Mouse (Mus musculus) cerebellum, adult 18-20 months (tissue): ENCODE measurements around the gene Plaur.

ENCODE experiments used
- DNase-seq, 2 experiments: peaks; one replicate each; pipeline ENCODE4 v3.0.0; 2021

The Plaur gene

GRCm38 (mm10) chr7:24462388-24463319 is at the start of gene Plaur:
TSS of gene Plaur (plus strand) at chr7:24462484.
- no peak for DNase-seq

- DNase-seq, result no peak
Observed at GRCm38 (mm10) chr7:24413630-24414029, 48.7 kb upstream of the Plaur start.

- DNase-seq, result no peak
Observed at GRCm38 (mm10) chr7:24415261-24415660, 47.0 kb upstream of the Plaur start.

- no peak for DNase-seq
Observed at GRCm38 (mm10) chr7:24419579-24419978, 42.7 kb upstream of the Plaur start.

- DNase-seq, result no peak
Observed at GRCm38 (mm10) chr7:24421648-24422047, 40.6 kb upstream of the Plaur start.

- peak; percentile 51 to 57 for DNase-seq
Observed at GRCm38 (mm10) chr7:24422251-24422650, 40.0 kb upstream of the Plaur start.

GRCm38 (mm10) chr7:24423107-24423763 is 39.0 kb upstream of the Plaur start:
- DNase-seq, result no peak

- DNase-seq, result peak; percentile 80 to 85
Observed at GRCm38 (mm10) chr7:24423956-24424732, 38.1 kb upstream of the Plaur start.

- no peak for DNase-seq
Observed at GRCm38 (mm10) chr7:24425919-24426318, 36.4 kb upstream of the Plaur start.

GRCm38 (mm10) chr7:24427168-24427567 is 35.1 kb upstream of the Plaur start:
- no peak for DNase-seq

- no peak for DNase-seq
Observed at GRCm38 (mm10) chr7:24428725-24429124, 33.6 kb upstream of the Plaur start.

GRCm38 (mm10) chr7:24429413-24430112 is 32.7 kb upstream of the Plaur start:
- peak; percentile 95 to 96 for DNase-seq

- no peak for DNase-seq
Observed at GRCm38 (mm10) chr7:24430551-24431345, 31.5 kb upstream of the Plaur start.

GRCm38 (mm10) chr7:24431713-24432112 is 30.6 kb upstream of the Plaur start:
- no peak for DNase-seq

- no peak for DNase-seq
Observed at GRCm38 (mm10) chr7:24435305-24435704, 27.0 kb upstream of the Plaur start.

- peak; percentile 41 to 42 for DNase-seq
Observed at GRCm38 (mm10) chr7:24437981-24438380, 24.3 kb upstream of the Plaur start.

GRCm38 (mm10) chr7:24439191-24439590 is 23.1 kb upstream of the Plaur start:
- DNase-seq, result no peak

GRCm38 (mm10) chr7:24439891-24440290 is 22.4 kb upstream of the Plaur start:
- DNase-seq, result no peak

GRCm38 (mm10) chr7:24441785-24442184 is 20.5 kb upstream of the Plaur start:
- peak; percentile 56 to 63 for DNase-seq

- DNase-seq, result no peak
Observed at GRCm38 (mm10) chr7:24442313-24442712, 20.0 kb upstream of the Plaur start.

- DNase-seq, result no peak
Observed at GRCm38 (mm10) chr7:24445266-24445926, 16.9 kb upstream of the Plaur start.
